Mouse (Mus musculus): Measurements from ENCODE around the gene Dchs2. TPM values are rescaled to one million over a fixed set of nuclear protein-coding genes. Genes with fewer than 3 reads are reported as not detected.

Gene Dchs2
- polyA plus RNA-seq (2012; rRNA removed) (1.7 and 1.8 TPM in 2 replicates), polyA plus RNA-seq (2014; fragmentation: Nextera tagmentation; extraction: Ambion mirVana) (2.1 and 2.2 TPM in 2 replicates)

GRCm38 (mm10) chr3:83127726-83128448 is at the start of gene Dchs2:
TSS of gene Dchs2 (plus strand) at chr3:83127948.
- peaks cover 61% of the 10 kb centered on the region for H3K27me3 ChIP-seq (ENCODE audit: control insufficient read depth, insufficient read depth, low read length)
- H3K4me2 ChIP-seq (replicated peaks; ENCODE audit: low read depth, low read length, severe bottlenecking), result peak within 1 kb of the TSS; percentile 97
- peaks cover 23% of the 10 kb centered on the region for H3K4me1 ChIP-seq (ENCODE audit: control insufficient read depth, insufficient read depth, low read length)
- peak within 1 kb of the TSS; percentile 49 for H3K4me3 ChIP-seq (replicated peaks; ENCODE audit: low read length)
- no peaks in the 10 kb centered on the region for H3K36me3 ChIP-seq (ENCODE audit: control insufficient read depth, insufficient read depth, low read length)
- H3K27ac ChIP-seq (replicated peaks; ENCODE audit: low read depth, low read length), result no peak within 1 kb of the TSS
- H3K9me3 ChIP-seq (ENCODE audit: control insufficient read depth, low read length), result no peaks in the 10 kb centered on the region
- H3K9ac ChIP-seq (ENCODE audit: low read depth, low read length, severe bottlenecking), result peak within 1 kb of the TSS; percentile 43
- DNase-seq (ENCODE audit: low spot score) (no peak), ATAC-seq (ENCODE audit: low FRiP score, low read depth) (no peak)
- no peak for TF ChIP-seq POLR2A (IDR thresholded peaks at IDR 0.05; ENCODE audit: borderline replicate concordance, extremely low read depth, insufficient read depth, insufficient read length)
- under 1% methylated on average over 49 of the region's 55 CpGs for WGBS

- WGBS, result 2% methylated on average over 11 of the region's 11 CpGs
- H3K27me3 ChIP-seq (ENCODE audit: control insufficient read depth, insufficient read depth, low read length), result no peaks in the 10 kb centered on the region
- no peak for TF ChIP-seq POLR2A (IDR thresholded peaks at IDR 0.05; ENCODE audit: borderline replicate concordance, extremely low read depth, insufficient read depth, insufficient read length)
- peak overlapping the region; percentile 57 for H3K4me2 ChIP-seq (replicated peaks; ENCODE audit: low read depth, low read length, severe bottlenecking)
- peak overlapping the region; percentile 18 for H3K4me3 ChIP-seq (replicated peaks; ENCODE audit: low read length)
- peak overlapping the region; percentile 38 for H3K9ac ChIP-seq (ENCODE audit: low read depth, low read length, severe bottlenecking)
- ATAC-seq (ENCODE audit: low FRiP score, low read depth) (peak; percentile 74), DNase-seq (ENCODE audit: low spot score) (peak; percentile 62)
- H3K4me1 ChIP-seq (ENCODE audit: control insufficient read depth, insufficient read depth, low read length), result peaks cover 4% of the 10 kb centered on the region; the same call in 1 of the 2 replicates
- H3K36me3 ChIP-seq (ENCODE audit: control insufficient read depth, insufficient read depth, low read length), result no peaks in the 10 kb centered on the region
- no peak overlapping the region for H3K27ac ChIP-seq (replicated peaks; ENCODE audit: low read depth, low read length)
- H3K9me3 ChIP-seq (ENCODE audit: control insufficient read depth, low read length), result no peaks in the 10 kb centered on the region
Observed at GRCm38 (mm10) chr3:83080567-83081055, 47.1 kb upstream of the Dchs2 start.

- no peak overlapping the region for H3K4me2 ChIP-seq (replicated peaks; ENCODE audit: low read depth, low read length, severe bottlenecking)
- no peak overlapping the region for H3K4me3 ChIP-seq (replicated peaks; ENCODE audit: low read length)
- WGBS, result 68% methylated on average over 6 of the region's 6 CpGs
- H3K27ac ChIP-seq (replicated peaks; ENCODE audit: low read depth, low read length), result no peak overlapping the region
- H3K4me1 ChIP-seq (ENCODE audit: control insufficient read depth, insufficient read depth, low read length), result peaks cover 4% of the 10 kb centered on the region; the same call in 1 of the 2 replicates
- ATAC-seq (ENCODE audit: low FRiP score, low read depth) (no peak), DNase-seq (ENCODE audit: low spot score) (no peak)
- H3K36me3 ChIP-seq (ENCODE audit: control insufficient read depth, insufficient read depth, low read length), result no peaks in the 10 kb centered on the region
- no peak for TF ChIP-seq POLR2A (IDR thresholded peaks at IDR 0.05; ENCODE audit: borderline replicate concordance, extremely low read depth, insufficient read depth, insufficient read length)
- H3K9ac ChIP-seq (ENCODE audit: low read depth, low read length, severe bottlenecking), result no peak overlapping the region
- H3K27me3 ChIP-seq (ENCODE audit: control insufficient read depth, insufficient read depth, low read length), result no peaks in the 10 kb centered on the region
- no peaks in the 10 kb centered on the region for H3K9me3 ChIP-seq (ENCODE audit: control insufficient read depth, low read length)
Observed at GRCm38 (mm10) chr3:83097586-83097985, 30.2 kb upstream of the Dchs2 start.

GRCm38 (mm10) chr3:83098546-83099034 is 29.2 kb upstream of the Dchs2 start:
- no peak for TF ChIP-seq POLR2A (IDR thresholded peaks at IDR 0.05; ENCODE audit: borderline replicate concordance, extremely low read depth, insufficient read depth, insufficient read length)
- H3K4me3 ChIP-seq (replicated peaks; ENCODE audit: low read length), result peak overlapping the region; percentile 14; the same call in 1 of the 2 replicates
- WGBS, result 28% methylated on average over 14 of the region's 14 CpGs
- DNase-seq (ENCODE audit: low spot score) (no peak), ATAC-seq (ENCODE audit: low FRiP score, low read depth) (no peak)
- peak overlapping the region; percentile 36 for H3K9ac ChIP-seq (ENCODE audit: low read depth, low read length, severe bottlenecking)
- peak overlapping the region; percentile 29 for H3K4me2 ChIP-seq (replicated peaks; ENCODE audit: low read depth, low read length, severe bottlenecking)
- H3K36me3 ChIP-seq (ENCODE audit: control insufficient read depth, insufficient read depth, low read length), result no peaks in the 10 kb centered on the region
- peaks cover 4% of the 10 kb centered on the region; the same call in 1 of the 2 replicates for H3K4me1 ChIP-seq (ENCODE audit: control insufficient read depth, insufficient read depth, low read length)
- no peak overlapping the region for H3K27ac ChIP-seq (replicated peaks; ENCODE audit: low read depth, low read length)
- no peaks in the 10 kb centered on the region for H3K27me3 ChIP-seq (ENCODE audit: control insufficient read depth, insufficient read depth, low read length)
- no peaks in the 10 kb centered on the region for H3K9me3 ChIP-seq (ENCODE audit: control insufficient read depth, low read length)

GRCm38 (mm10) chr3:83099139-83099538 is 28.6 kb upstream of the Dchs2 start:
- Histone ChIP-seq H3K4me2 (replicated peaks; ENCODE audit: low read depth, low read length, severe bottlenecking) (peak overlapping the region; percentile 29), H3K27me3 (ENCODE audit: control insufficient read depth, insufficient read depth, low read length) (no peaks in the 10 kb centered on the region), H3K9ac (ENCODE audit: low read depth, low read length, severe bottlenecking) (no peak overlapping the region), H3K9me3 (ENCODE audit: control insufficient read depth, low read length) (no peaks in the 10 kb centered on the region), H3K36me3 (ENCODE audit: control insufficient read depth, insufficient read depth, low read length) (no peaks in the 10 kb centered on the region), H3K27ac (replicated peaks; ENCODE audit: low read depth, low read length) (no peak overlapping the region), H3K4me1 (ENCODE audit: control insufficient read depth, insufficient read depth, low read length) (peaks cover 4% of the 10 kb centered on the region; the same call in 1 of the 2 replicates), H3K4me3 (replicated peaks; ENCODE audit: low read length) (no peak overlapping the region)
- DNase-seq (ENCODE audit: low spot score) (no peak), ATAC-seq (ENCODE audit: low FRiP score, low read depth) (no peak)
- 85% methylated on average over 1 of the region's 1 CpGs for WGBS
- TF ChIP-seq POLR2A (IDR thresholded peaks at IDR 0.05; ENCODE audit: borderline replicate concordance, extremely low read depth, insufficient read depth, insufficient read length), result no peak
